Mouse (Mus musculus) megakaryocyte, embryonic 14.5 days (primary cell): ENCODE measurements around the gene Ppp1r37.

Experiments used
- FLI1 ChIP-seq: IDR thresholded peaks from 2 replicates; pipeline ENCODE4 v1.6.1; 2012; ENCODE audit warnings: low read length, inconsistent platforms, mixed read lengths
- GATA1 ChIP-seq: IDR thresholded peaks from 3 replicates; pipeline ENCODE4 v1.6.1; 2012; ENCODE audit warnings: mixed read lengths, low read length, inconsistent platforms, borderline replicate concordance

- TF ChIP-seq GATA1 = no peak
- no peak for TF ChIP-seq FLI1
Measured at GRCm38 (mm10) chr7:19520032-19520431, 42.8 kb downstream of the Ppp1r37 start.
